Mouse (Mus musculus): ENCODE measurements around the gene Galnt2. TPM values are rescaled to one million over a fixed set of nuclear protein-coding genes. Genes with fewer than 3 reads are reported as not detected.

The Galnt2 gene
- polyA plus RNA-seq, 1 experiment = 11.5 TPM

DNA sequence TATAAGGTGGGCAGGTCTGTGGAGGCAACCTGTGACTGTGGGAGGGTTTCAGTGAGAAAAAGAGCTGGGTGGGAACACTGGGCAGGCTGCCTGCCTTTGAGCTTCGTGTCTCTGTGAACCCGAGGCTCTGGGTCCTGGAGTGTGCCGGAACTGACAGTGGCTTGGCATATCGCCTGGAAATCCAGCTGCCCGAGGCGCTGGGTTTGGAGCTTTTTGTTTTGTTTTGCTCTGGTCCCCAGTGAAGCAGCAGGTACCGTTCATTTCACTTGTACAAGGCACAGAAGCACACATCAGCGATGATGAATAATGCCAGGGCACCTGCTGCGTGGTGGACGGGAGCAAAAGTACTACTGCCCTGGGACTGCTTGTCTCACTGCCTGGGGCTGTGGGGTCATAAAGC lies 26.2 kb downstream of the Galnt2 start:
- TF ChIP-seq CTCF (IDR thresholded peaks at IDR 0.05; ENCODE audit: low read depth, low read length) = no peak
- no peak for TF ChIP-seq EP300 (IDR thresholded peaks at IDR 0.05; ENCODE audit: insufficient read depth, low read depth, low read length)
- TF ChIP-seq POLR2A (IDR thresholded peaks at IDR 0.05; ENCODE audit: insufficient read depth, low read length) = no peak
- no peak overlapping the region for H3K4me3 ChIP-seq (ENCODE audit: low read depth, low read length)
- H3K9me3 ChIP-seq (replicated peaks; ENCODE audit: control insufficient read depth, insufficient read depth, low read length, poor library complexity, severe bottlenecking) = no peaks in the 10 kb centered on the region; the same call in 1 of the 2 replicates
- H3K36me3 ChIP-seq (ENCODE audit: control insufficient read depth, insufficient read depth, low read length, poor library complexity, severe bottlenecking) = no peaks in the 10 kb centered on the region
- H3K27ac ChIP-seq (ENCODE audit: insufficient read depth, low read length) = no peak overlapping the region
- no peak overlapping the region for H3K9ac ChIP-seq (ENCODE audit: low read depth, poor library complexity, severe bottlenecking)
- H3K27me3 ChIP-seq (ENCODE audit: control insufficient read depth, insufficient read depth, low read length, poor library complexity, severe bottlenecking) = no peaks in the 10 kb centered on the region
- H3K4me1 ChIP-seq (ENCODE audit: control insufficient read depth, insufficient read depth, low read length) = no peaks in the 10 kb centered on the region

DNA sequence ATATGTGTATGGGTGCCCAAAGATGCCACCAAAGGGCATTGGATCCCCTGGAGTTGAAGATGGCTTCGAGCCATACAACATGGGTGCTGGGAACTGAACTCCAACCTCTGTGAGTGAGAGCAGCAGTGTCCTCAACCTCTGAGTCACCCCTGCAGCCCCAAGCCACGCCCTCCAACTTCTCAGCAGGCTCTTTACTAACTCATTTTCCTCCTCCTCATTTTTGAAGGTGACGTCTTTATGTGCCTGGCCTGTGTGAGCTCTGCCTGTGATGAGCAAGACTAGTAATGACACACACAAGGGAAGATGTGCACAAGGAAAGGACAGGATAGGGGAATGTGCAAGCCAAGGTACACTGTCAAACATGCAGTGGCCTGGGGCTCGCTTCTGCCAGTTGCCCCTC lies 28.0 kb downstream of the Galnt2 start:
- no peak overlapping the region for H3K27ac ChIP-seq (ENCODE audit: insufficient read depth, low read length)

DNA sequence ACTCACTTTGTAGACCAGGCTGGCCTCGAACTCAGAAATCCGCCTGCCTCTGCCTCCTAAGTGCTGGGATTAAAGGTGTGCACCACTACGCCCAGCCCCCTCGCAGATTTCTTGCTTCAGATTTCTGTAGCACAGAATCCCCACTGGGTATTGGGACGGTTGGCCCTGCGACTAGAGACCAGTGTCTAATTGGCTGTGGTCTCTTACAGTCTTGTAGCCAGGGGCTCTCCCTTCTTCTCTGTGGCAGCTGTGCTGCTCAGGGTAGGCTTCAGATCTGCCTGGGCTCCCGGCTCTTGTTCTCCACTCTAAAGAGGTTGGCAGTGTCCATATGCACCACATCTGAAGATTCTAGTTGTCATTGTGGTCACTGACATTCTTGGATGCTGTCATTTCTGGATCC lies 28.7 kb downstream of the Galnt2 start:
- no peak overlapping the region for H3K4me3 ChIP-seq (ENCODE audit: low read depth, low read length)
- H3K9me3 ChIP-seq (replicated peaks; ENCODE audit: control insufficient read depth, insufficient read depth, low read length, poor library complexity, severe bottlenecking) = no peaks in the 10 kb centered on the region
- H3K4me1 ChIP-seq (ENCODE audit: control insufficient read depth, insufficient read depth, low read length) = no peaks in the 10 kb centered on the region
- H3K36me3 ChIP-seq (ENCODE audit: control insufficient read depth, insufficient read depth, low read length, poor library complexity, severe bottlenecking) = no peaks in the 10 kb centered on the region
- H3K27me3 ChIP-seq (ENCODE audit: control insufficient read depth, insufficient read depth, low read length, poor library complexity, severe bottlenecking) = no peaks in the 10 kb centered on the region
- TF ChIP-seq EP300 (IDR thresholded peaks at IDR 0.05; ENCODE audit: insufficient read depth, low read depth, low read length) (no peak), CTCF (IDR thresholded peaks at IDR 0.05; ENCODE audit: low read depth, low read length) (no peak), POLR2A (IDR thresholded peaks at IDR 0.05; ENCODE audit: insufficient read depth, low read length) (no peak)
- H3K27ac ChIP-seq (ENCODE audit: insufficient read depth, low read length) = no peak overlapping the region
- no peak overlapping the region for H3K9ac ChIP-seq (ENCODE audit: low read depth, poor library complexity, severe bottlenecking)

More for the DNA sequence above, 28.0 kb downstream of the Galnt2 start:
- no peak overlapping the region for H3K4me3 ChIP-seq (ENCODE audit: low read depth, low read length)
- no peaks in the 10 kb centered on the region; the same call in 1 of the 2 replicates for H3K9me3 ChIP-seq (replicated peaks; ENCODE audit: control insufficient read depth, insufficient read depth, low read length, poor library complexity, severe bottlenecking)
- H3K4me1 ChIP-seq (ENCODE audit: control insufficient read depth, insufficient read depth, low read length) = no peaks in the 10 kb centered on the region
- H3K27me3 ChIP-seq (ENCODE audit: control insufficient read depth, insufficient read depth, low read length, poor library complexity, severe bottlenecking) = no peaks in the 10 kb centered on the region
- H3K36me3 ChIP-seq (ENCODE audit: control insufficient read depth, insufficient read depth, low read length, poor library complexity, severe bottlenecking) = no peaks in the 10 kb centered on the region
- H3K9ac ChIP-seq (ENCODE audit: low read depth, poor library complexity, severe bottlenecking) = no peak overlapping the region
- TF ChIP-seq CTCF (IDR thresholded peaks at IDR 0.05; ENCODE audit: low read depth, low read length) (no peak), POLR2A (IDR thresholded peaks at IDR 0.05; ENCODE audit: insufficient read depth, low read length) (no peak), EP300 (IDR thresholded peaks at IDR 0.05; ENCODE audit: insufficient read depth, low read depth, low read length) (no peak)

DNA sequence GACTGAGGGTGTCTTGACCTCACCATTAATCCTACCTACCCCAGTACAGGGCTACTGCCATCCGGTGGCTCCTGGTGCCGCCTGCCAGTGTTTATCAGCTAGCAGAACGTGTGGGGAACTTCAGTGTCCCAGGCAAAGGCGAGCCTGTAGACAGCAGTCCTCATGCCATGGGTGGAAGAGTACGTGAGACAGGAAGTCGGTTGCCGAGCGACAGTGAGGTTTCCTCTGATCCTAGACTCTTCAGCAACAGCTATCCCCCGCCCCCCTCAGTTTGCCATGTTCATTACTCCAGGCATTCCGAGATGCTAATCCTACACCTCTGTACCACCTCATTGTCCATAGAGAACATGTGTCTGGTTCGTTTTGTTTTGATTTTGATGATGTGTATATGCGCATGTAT lies 29.2 kb downstream of the Galnt2 start:
- Histone ChIP-seq H3K9me3 (replicated peaks; ENCODE audit: control insufficient read depth, insufficient read depth, low read length, poor library complexity, severe bottlenecking) (no peaks in the 10 kb centered on the region), H3K27ac (ENCODE audit: insufficient read depth, low read length) (no peak overlapping the region), H3K9ac (ENCODE audit: low read depth, poor library complexity, severe bottlenecking) (no peak overlapping the region), H3K27me3 (ENCODE audit: control insufficient read depth, insufficient read depth, low read length, poor library complexity, severe bottlenecking) (no peaks in the 10 kb centered on the region), H3K4me1 (ENCODE audit: control insufficient read depth, insufficient read depth, low read length) (no peaks in the 10 kb centered on the region), H3K4me3 (ENCODE audit: low read depth, low read length) (no peak overlapping the region), H3K36me3 (ENCODE audit: control insufficient read depth, insufficient read depth, low read length, poor library complexity, severe bottlenecking) (no peaks in the 10 kb centered on the region)
- no peak for TF ChIP-seq EP300 (IDR thresholded peaks at IDR 0.05; ENCODE audit: insufficient read depth, low read depth, low read length)
- no peak for TF ChIP-seq POLR2A (IDR thresholded peaks at IDR 0.05; ENCODE audit: insufficient read depth, low read length)
- TF ChIP-seq CTCF (IDR thresholded peaks at IDR 0.05; ENCODE audit: low read depth, low read length) = no peak

DNA sequence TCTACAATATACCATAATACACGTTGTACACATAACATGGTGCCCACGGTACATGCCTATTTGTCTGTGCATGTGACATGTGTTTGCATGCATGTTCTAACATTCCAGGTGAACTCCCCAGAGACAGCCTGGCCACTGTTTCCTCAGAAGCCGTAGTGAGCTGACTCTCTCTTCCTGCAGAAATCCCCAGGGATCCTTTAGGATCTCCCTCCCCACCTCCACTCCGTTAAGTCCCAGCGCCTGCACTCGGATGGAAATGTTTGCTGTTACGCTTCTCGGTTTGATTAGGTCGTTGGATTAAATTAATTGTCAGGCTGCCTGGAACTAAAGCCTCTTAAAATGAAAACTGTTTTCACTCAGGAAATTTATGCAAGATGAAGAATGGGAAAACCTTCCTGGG lies 31.9 kb downstream of the Galnt2 start:
- no peak overlapping the region for H3K4me3 ChIP-seq (ENCODE audit: low read depth, low read length)
- no peaks in the 10 kb centered on the region for H3K4me1 ChIP-seq (ENCODE audit: control insufficient read depth, insufficient read depth, low read length)
- no peaks in the 10 kb centered on the region for H3K9me3 ChIP-seq (replicated peaks; ENCODE audit: control insufficient read depth, insufficient read depth, low read length, poor library complexity, severe bottlenecking)
- H3K36me3 ChIP-seq (ENCODE audit: control insufficient read depth, insufficient read depth, low read length, poor library complexity, severe bottlenecking) = no peaks in the 10 kb centered on the region
- no peak overlapping the region for H3K27ac ChIP-seq (ENCODE audit: insufficient read depth, low read length)
- H3K27me3 ChIP-seq (ENCODE audit: control insufficient read depth, insufficient read depth, low read length, poor library complexity, severe bottlenecking) = no peaks in the 10 kb centered on the region
- no peak for TF ChIP-seq POLR2A (IDR thresholded peaks at IDR 0.05; ENCODE audit: insufficient read depth, low read length)
- no peak for TF ChIP-seq CTCF (IDR thresholded peaks at IDR 0.05; ENCODE audit: low read depth, low read length)
- TF ChIP-seq EP300 (IDR thresholded peaks at IDR 0.05; ENCODE audit: insufficient read depth, low read depth, low read length) = no peak
- no peak overlapping the region for H3K9ac ChIP-seq (ENCODE audit: low read depth, poor library complexity, severe bottlenecking)

DNA sequence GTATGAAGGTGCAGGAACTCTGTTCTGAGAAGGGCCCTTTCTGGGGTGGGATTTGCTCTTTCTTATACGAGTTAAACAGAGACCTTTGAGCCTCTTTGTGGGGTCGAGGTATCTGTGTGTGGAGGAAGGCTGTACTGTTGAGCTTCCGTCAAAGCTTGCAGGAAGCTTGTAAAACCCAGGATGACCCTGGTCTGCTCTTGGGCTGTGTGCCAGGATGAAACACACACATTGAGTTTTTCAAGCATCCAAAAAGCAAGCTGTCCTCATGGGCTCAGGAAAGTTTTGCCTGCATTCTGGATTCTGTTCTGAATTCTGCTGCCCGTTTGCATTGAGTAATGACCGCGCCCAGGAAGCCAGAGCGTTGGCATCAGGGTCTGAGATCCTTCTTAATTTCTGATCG lies 32.8 kb downstream of the Galnt2 start:
- H3K9me3 ChIP-seq (replicated peaks; ENCODE audit: control insufficient read depth, insufficient read depth, low read length, poor library complexity, severe bottlenecking) = no peaks in the 10 kb centered on the region
- H3K9ac ChIP-seq (ENCODE audit: low read depth, poor library complexity, severe bottlenecking) = no peak overlapping the region
- no peak overlapping the region for H3K27ac ChIP-seq (ENCODE audit: insufficient read depth, low read length)
- H3K4me3 ChIP-seq (ENCODE audit: low read depth, low read length) = no peak overlapping the region
- TF ChIP-seq POLR2A (IDR thresholded peaks at IDR 0.05; ENCODE audit: insufficient read depth, low read length) (no peak), CTCF (IDR thresholded peaks at IDR 0.05; ENCODE audit: low read depth, low read length) (no peak), EP300 (IDR thresholded peaks at IDR 0.05; ENCODE audit: insufficient read depth, low read depth, low read length) (no peak)
- H3K27me3 ChIP-seq (ENCODE audit: control insufficient read depth, insufficient read depth, low read length, poor library complexity, severe bottlenecking) = no peaks in the 10 kb centered on the region
- H3K36me3 ChIP-seq (ENCODE audit: control insufficient read depth, insufficient read depth, low read length, poor library complexity, severe bottlenecking) = no peaks in the 10 kb centered on the region
- H3K4me1 ChIP-seq (ENCODE audit: control insufficient read depth, insufficient read depth, low read length) = no peaks in the 10 kb centered on the region

Measured in ES-Bruce4 (cell line).